Mouse (Mus musculus) neural tube, embryonic 12.5 days (tissue): ENCODE measurements around the gene Adamtsl3. TPM values are rescaled to one million over a fixed set of nuclear protein-coding genes. Genes with fewer than 3 reads are reported as not detected.
"Not testable (repeated sequence)": the region's sequence is repeated elsewhere in the genome, so short reads cannot be mapped to it uniquely, and the experiment has no call there.

ENCODE experiments used
- ATAC-seq: fragments of 200-750 bp; cut with Nextera tagmentation; 2 replicates; pipeline ENCODE4 v1.8.0; 2017; ENCODE audit warnings: low read depth, mild to moderate bottlenecking, moderate TSS enrichment, moderate library complexity; ENCODE audit not compliant: low FRiP score
- H3K27ac ChIP-seq: fragments of 300-500 bp; sonication (generic); 2 replicates; pipeline ENCODE4 v1.5.1; 2016
- H3K27me3 ChIP-seq: fragments of 300-500 bp; sonication (generic); replicated peaks from 2 replicates; pipeline ENCODE4 v1.6.1; 2016; ENCODE audit warnings: mild to moderate bottlenecking
- H3K36me3 ChIP-seq: fragments of 300-500 bp; sonication (generic); 2 replicates; pipeline ENCODE4 v1.6.1; 2016; ENCODE audit warnings: mild to moderate bottlenecking
- H3K4me1 ChIP-seq: fragments of 300-500 bp; sonication (generic); 2 replicates; pipeline ENCODE4 v1.6.1; 2016
- H3K4me2 ChIP-seq: fragments of 300-500 bp; sonication (generic); replicated peaks from 2 replicates; pipeline ENCODE4 v1.6.1; 2016; ENCODE audit warnings: mild to moderate bottlenecking
- H3K4me3 ChIP-seq: fragments of 300-500 bp; sonication (generic); 2 replicates; pipeline ENCODE4 v1.5.1; 2016
- H3K9ac ChIP-seq: fragments of 300-500 bp; sonication (generic); 2 replicates; pipeline ENCODE4 v1.6.1; 2016; ENCODE audit warnings: mild to moderate bottlenecking
- H3K9me3 ChIP-seq: fragments of 300-500 bp; sonication (generic); 2 replicates; pipeline ENCODE4 v1.6.1; 2016; ENCODE audit warnings: mild to moderate bottlenecking
- WGBS: fragments of 180-500 bp; shearing (Covaris S2); methylation state at CpG from one replicate; pipeline ENCODE4 v1.1.7; 2016; 5-methylcytosine and 5-hydroxymethylcytosine counted together
- polyA plus RNA-seq: library from polyadenylated mRNA; unstranded; fragments of >200 nt; fragmentation: Nextera tagmentation; extraction: Ambion mirVana; gene quantifications from 2 replicates; pipeline ENCODE4 v1.2.1, GENCODE M21; 2016

Gene Adamtsl3
- polyA plus RNA-seq, 1 experiment from 2014 or later, result 0.63 TPM

DNA sequence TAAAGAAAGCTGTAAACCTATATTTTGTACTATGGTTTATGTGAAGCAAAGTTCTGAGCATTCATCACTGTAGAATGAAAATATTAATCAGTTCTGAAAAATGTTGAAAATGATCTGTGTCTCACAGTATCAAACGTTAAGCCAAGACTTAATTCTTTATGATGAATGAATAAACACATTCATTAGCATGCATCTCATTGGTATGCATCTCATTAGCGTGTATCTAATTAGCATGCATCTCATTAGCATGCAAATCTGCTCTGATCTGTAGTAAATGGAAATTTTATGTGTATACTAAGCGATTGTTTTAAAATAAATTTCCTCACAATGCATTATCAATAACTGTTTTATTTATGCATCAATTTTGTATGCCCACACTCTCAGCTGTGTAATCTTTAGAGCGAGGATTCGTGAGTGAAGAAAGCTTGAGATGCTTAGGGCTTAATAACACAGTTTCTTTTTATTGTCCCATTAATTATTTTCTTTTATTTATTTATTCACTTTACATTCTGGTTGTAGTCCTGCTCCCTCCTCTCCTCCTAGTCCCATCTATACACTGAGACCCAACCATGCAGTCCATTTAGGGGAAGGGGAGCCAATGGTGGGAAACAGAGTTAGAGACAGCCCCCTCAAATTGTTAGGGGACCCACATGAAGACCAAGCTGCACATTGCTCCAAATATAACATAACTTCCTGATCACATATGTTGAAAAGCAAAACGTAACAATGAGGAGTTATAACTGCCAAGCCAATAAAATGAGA lies 60.4 kb downstream of the Adamtsl3 start:
- Histone ChIP-seq H3K27ac (no peak overlapping the region), H3K27me3 (no peaks in the 10 kb centered on the region)
- ATAC-seq, result peak; percentile 58; the same call in 1 of the 2 replicates

DNA sequence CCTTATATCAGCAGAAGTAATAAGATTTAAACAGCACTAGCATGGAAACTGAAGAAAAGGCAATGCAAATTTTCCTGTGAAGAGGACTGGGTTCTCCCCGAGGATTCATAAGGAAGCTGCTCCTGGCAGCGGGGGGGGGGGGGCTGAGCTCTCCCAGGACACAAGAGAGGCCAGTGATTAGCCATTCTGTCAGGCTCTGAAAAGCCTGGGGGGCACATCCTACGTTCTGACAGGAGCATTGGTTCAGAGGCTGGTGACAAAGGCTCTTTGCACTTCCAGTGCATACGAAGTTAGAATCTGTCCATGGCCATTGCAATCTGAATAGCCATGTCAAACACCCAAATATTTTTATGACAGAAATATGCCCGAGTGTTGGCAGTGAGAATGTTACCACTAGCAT lies 61.4 kb downstream of the Adamtsl3 start:
- Histone ChIP-seq H3K4me1 (no peaks in the 10 kb centered on the region), H3K27ac (no peak overlapping the region), H3K27me3 (no peaks in the 10 kb centered on the region), H3K36me3 (no peaks in the 10 kb centered on the region), H3K4me3 (no peak overlapping the region), H3K9ac (no peak overlapping the region), H3K4me2 (no peak overlapping the region), H3K9me3 (no peaks in the 10 kb centered on the region)
- ATAC-seq, result no peak
- WGBS, result 37% methylated on average over 4 of the region's 5 CpGs

More for the DNA sequence above, 60.4 kb downstream of the Adamtsl3 start:
- H3K9me3 ChIP-seq, result no peaks in the 10 kb centered on the region
- H3K4me1 ChIP-seq, result no peaks in the 10 kb centered on the region
- no peaks in the 10 kb centered on the region for H3K36me3 ChIP-seq
- whole genome bisulfite sequencing, result 64% methylated on average over 6 of the region's 6 CpGs
- no peak overlapping the region for H3K4me2 ChIP-seq
- no peak overlapping the region for H3K4me3 ChIP-seq
- no peak overlapping the region for H3K9ac ChIP-seq

DNA sequence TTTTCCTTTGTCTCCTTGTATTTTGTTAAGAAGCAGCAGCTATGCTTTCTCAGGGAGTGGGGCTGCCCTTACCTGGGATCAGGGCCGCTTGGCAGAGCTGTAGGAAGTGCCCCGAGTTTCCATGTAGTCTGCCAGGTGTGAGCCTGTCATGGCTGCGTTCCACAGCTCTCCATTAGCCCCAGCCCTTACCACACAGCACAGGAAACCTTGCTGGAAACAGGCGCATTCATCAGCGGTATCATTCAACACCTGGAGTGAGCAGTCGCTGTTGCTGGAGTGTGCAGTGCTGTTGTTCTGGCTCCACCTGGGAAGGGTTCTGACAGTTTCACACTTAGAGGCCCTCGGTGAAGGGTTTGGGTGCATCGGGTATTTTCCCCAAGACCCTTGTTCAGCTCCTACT lies 62.1 kb downstream of the Adamtsl3 start:
- H3K36me3 ChIP-seq, result no peaks in the 10 kb centered on the region
- H3K4me1 ChIP-seq, result no peaks in the 10 kb centered on the region
- 87% methylated on average over 8 of the region's 8 CpGs for WGBS
- ATAC-seq, result no peak
- no peak overlapping the region for H3K9ac ChIP-seq
- H3K4me2 ChIP-seq, result no peak overlapping the region
- H3K4me3 ChIP-seq, result no peak overlapping the region
- no peaks in the 10 kb centered on the region for H3K27me3 ChIP-seq
- H3K9me3 ChIP-seq, result no peaks in the 10 kb centered on the region
- no peak overlapping the region for H3K27ac ChIP-seq

- no peaks in the 10 kb centered on the region for H3K27me3 ChIP-seq
- no peak overlapping the region for H3K27ac ChIP-seq
- WGBS, result 83% methylated on average over 9 of the region's 9 CpGs
- ATAC-seq, result no peak
- H3K36me3 ChIP-seq, result no peaks in the 10 kb centered on the region
- H3K4me3 ChIP-seq, result no peak overlapping the region
- no peaks in the 10 kb centered on the region for H3K9me3 ChIP-seq
- H3K9ac ChIP-seq, result no peak overlapping the region
- H3K4me1 ChIP-seq, result no peaks in the 10 kb centered on the region
- no peak overlapping the region for H3K4me2 ChIP-seq
Measured at GRCm38 (mm10) chr7:82405466-82406045, 70.1 kb downstream of the Adamtsl3 start.

GRCm38 (mm10) chr7:82410966-82411365 lies 75.5 kb downstream of the Adamtsl3 start:
- ATAC-seq, result no peak
- Histone ChIP-seq H3K27me3 (no peaks in the 10 kb centered on the region), H3K36me3 (no peaks in the 10 kb centered on the region), H3K9ac (no peak overlapping the region), H3K27ac (no peak overlapping the region), H3K4me3 (no peak overlapping the region), H3K4me2 (no peak overlapping the region), H3K9me3 (no peaks in the 10 kb centered on the region), H3K4me1 (no peaks in the 10 kb centered on the region)
- whole genome bisulfite sequencing, result 78% methylated on average over 4 of the region's 4 CpGs

DNA sequence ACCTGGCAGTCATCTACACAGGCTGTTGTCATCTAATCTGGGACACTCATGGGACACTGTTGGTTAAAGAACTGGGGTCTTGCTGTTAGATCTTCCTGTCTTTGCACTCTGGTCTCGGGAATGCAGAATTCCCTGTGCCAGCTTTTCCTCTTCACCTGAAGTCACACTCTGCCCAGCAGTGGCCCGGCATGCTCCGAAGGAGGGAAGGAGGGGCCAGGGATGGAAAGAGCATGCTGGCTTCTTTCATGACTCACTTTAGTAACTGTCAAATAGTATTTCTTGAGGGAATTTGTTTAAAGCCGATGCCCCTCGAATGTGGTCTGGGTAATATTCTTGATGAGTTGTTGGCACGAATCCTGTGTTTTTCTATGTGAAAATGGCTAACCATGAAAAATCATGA lies 81.2 kb downstream of the Adamtsl3 start:
- Histone ChIP-seq H3K4me3 (no peak overlapping the region), H3K9me3 (no peaks in the 10 kb centered on the region), H3K9ac (no peak overlapping the region), H3K4me1 (no peaks in the 10 kb centered on the region), H3K4me2 (no peak overlapping the region), H3K27ac (no peak overlapping the region), H3K36me3 (no peaks in the 10 kb centered on the region), H3K27me3 (no peaks in the 10 kb centered on the region)
- WGBS, result 85% methylated on average over 6 of the region's 6 CpGs
- no peak for ATAC-seq

GRCm38 (mm10) chr7:82417053-82417452 lies 81.6 kb downstream of the Adamtsl3 start:
- Histone ChIP-seq H3K4me1 (no peaks in the 10 kb centered on the region), H3K27ac (no peak overlapping the region), H3K4me3 (no peak overlapping the region), H3K36me3 (no peaks in the 10 kb centered on the region), H3K9me3 (no peaks in the 10 kb centered on the region), H3K9ac (no peak overlapping the region), H3K27me3 (no peaks in the 10 kb centered on the region), H3K4me2 (no peak overlapping the region)
- ATAC-seq, result no peak
- WGBS, result 81% methylated on average over 4 of the region's 4 CpGs

GRCm38 (mm10) chr7:82420329-82421052 lies 85.0 kb downstream of the Adamtsl3 start:
- not testable (repeated sequence) for H3K4me2 ChIP-seq, H3K9ac ChIP-seq, H3K9me3 ChIP-seq, H3K36me3 ChIP-seq, H3K27me3 ChIP-seq, ATAC-seq, H3K27ac ChIP-seq, H3K4me1 ChIP-seq, H3K4me3 ChIP-seq
- WGBS, result 94% methylated on average over 6 of the region's 6 CpGs

GRCm38 (mm10) chr7:82422561-82422960 lies 87.1 kb downstream of the Adamtsl3 start:
- no peaks in the 10 kb centered on the region for H3K27me3 ChIP-seq
- no peaks in the 10 kb centered on the region for H3K36me3 ChIP-seq
- no peak overlapping the region for H3K9ac ChIP-seq
- no peaks in the 10 kb centered on the region for H3K9me3 ChIP-seq
- H3K4me1 ChIP-seq, result no peaks in the 10 kb centered on the region
- H3K4me3 ChIP-seq, result no peak overlapping the region
- 77% methylated on average over 3 of the region's 3 CpGs for WGBS
- ATAC-seq, result no peak
- no peak overlapping the region for H3K27ac ChIP-seq
- no peak overlapping the region for H3K4me2 ChIP-seq

DNA sequence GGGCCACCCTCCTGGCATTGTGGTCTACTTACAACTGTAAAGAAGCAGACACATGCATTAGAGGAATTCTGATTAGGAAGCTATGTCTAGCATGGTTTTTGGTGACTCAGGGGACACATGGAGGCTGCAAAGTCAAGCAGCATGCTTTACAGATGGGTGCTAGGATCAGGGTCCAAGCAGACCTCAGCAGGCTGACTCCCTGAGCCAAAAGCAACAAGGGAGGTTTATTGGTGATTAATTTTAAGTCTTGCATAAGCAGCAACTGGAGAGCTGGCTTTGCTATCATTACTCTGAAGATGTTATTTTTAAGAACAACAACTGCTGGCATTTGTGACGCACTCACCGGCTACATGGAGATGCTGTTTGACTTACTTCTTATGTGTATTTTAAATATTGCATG lies 88.1 kb downstream of the Adamtsl3 start:
- Histone ChIP-seq H3K9ac (no peak overlapping the region), H3K4me3 (no peak overlapping the region), H3K9me3 (no peaks in the 10 kb centered on the region), H3K4me1 (no peaks in the 10 kb centered on the region), H3K27ac (no peak overlapping the region), H3K4me2 (no peak overlapping the region), H3K27me3 (no peaks in the 10 kb centered on the region), H3K36me3 (no peaks in the 10 kb centered on the region)
- 93% methylated on average over 2 of the region's 2 CpGs for WGBS
- ATAC-seq, result no peak

DNA sequence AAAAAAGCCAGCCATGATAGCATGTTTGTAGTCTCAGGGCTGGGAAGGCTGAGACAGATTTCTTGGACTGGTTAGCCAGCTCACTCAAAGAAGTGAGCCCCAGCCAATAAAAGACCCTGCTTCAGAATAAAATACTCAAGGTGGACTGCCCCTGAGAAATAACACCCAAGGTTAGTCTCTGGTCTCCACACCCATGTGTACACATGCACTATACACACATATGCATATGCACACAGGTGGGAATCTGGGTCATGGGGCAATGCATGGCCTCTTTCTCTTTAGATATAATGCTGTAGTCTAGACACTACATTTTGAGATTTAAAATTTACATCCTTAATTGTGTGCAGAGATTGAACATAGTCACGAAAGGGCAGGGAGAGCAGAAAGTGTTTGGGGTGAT lies 88.8 kb downstream of the Adamtsl3 start:
- Histone ChIP-seq H3K4me1 (no peaks in the 10 kb centered on the region), H3K9ac (no peak overlapping the region), H3K27me3 (no peaks in the 10 kb centered on the region), H3K4me2 (no peak overlapping the region), H3K9me3 (no peaks in the 10 kb centered on the region), H3K36me3 (no peaks in the 10 kb centered on the region), H3K4me3 (no peak overlapping the region), H3K27ac (no peak overlapping the region)
- 83% methylated on average over 1 of the region's 1 CpGs for WGBS
- no peak for ATAC-seq

- no peak overlapping the region for H3K4me2 ChIP-seq
- H3K4me1 ChIP-seq, result no peaks in the 10 kb centered on the region
- H3K4me3 ChIP-seq, result no peak overlapping the region
- H3K9me3 ChIP-seq, result no peaks in the 10 kb centered on the region
- ATAC-seq, result no peak
- no peak overlapping the region for H3K27ac ChIP-seq
- H3K9ac ChIP-seq, result no peak overlapping the region
- WGBS, result 82% methylated on average over 11 of the region's 11 CpGs
- H3K27me3 ChIP-seq, result no peaks in the 10 kb centered on the region
- no peaks in the 10 kb centered on the region for H3K36me3 ChIP-seq
Measured at GRCm38 (mm10) chr7:82425374-82425773, 89.9 kb downstream of the Adamtsl3 start.
